Mouse (Mus musculus) intestine, embryonic 16.5 days (tissue): ENCODE results near the gene Abhd11. TPM values are rescaled to one million over a fixed set of nuclear protein-coding genes. Genes with fewer than 3 reads are reported as not detected.

Experiments
- ATAC-seq: fragments of 200-750 bp; cut with Nextera tagmentation; 2 replicates; pipeline ENCODE4 v1.8.0; 2017; ENCODE audit warnings: moderate TSS enrichment, moderate library complexity
- H3K27ac ChIP-seq: fragments of 300-500 bp; sonication (generic); 2 replicates; pipeline ENCODE4 v1.5.1; 2014; ENCODE audit warnings: mild to moderate bottlenecking, low read length
- H3K27me3 ChIP-seq: fragments of 300-500 bp; sonication (generic); replicated peaks from 2 replicates; pipeline ENCODE4 v1.6.1; 2014; ENCODE audit warnings: low read length, control low read depth, mixed read lengths; ENCODE audit not compliant: control insufficient read depth, insufficient read depth
- H3K36me3 ChIP-seq: fragments of 300-500 bp; sonication (generic); 2 replicates; pipeline ENCODE4 v1.6.1; 2014; ENCODE audit warnings: low read length, control low read depth; ENCODE audit not compliant: control insufficient read depth, insufficient read depth
- H3K4me1 ChIP-seq: fragments of 300-500 bp; sonication (generic); 2 replicates; pipeline ENCODE4 v1.6.1; 2014; ENCODE audit warnings: low read length, control low read depth, mixed read lengths; ENCODE audit not compliant: control insufficient read depth, insufficient read depth
- H3K4me2 ChIP-seq: fragments of 300-500 bp; sonication (generic); 2 replicates; pipeline ENCODE4 v1.6.1; 2014; ENCODE audit warnings: low read depth, low read length, control low read depth
- H3K4me3 ChIP-seq: fragments of 300-500 bp; sonication (generic); 2 replicates; pipeline ENCODE4 v1.5.1; 2014; ENCODE audit warnings: mild to moderate bottlenecking, low read length
- H3K9ac ChIP-seq: fragments of 300-500 bp; sonication (generic); 2 replicates; pipeline ENCODE4 v1.6.1; 2014; ENCODE audit warnings: low read depth, low read length
- H3K9me3 ChIP-seq: fragments of 300-500 bp; sonication (generic); 2 replicates; pipeline ENCODE4 v1.6.1; 2016; ENCODE audit warnings: low read length, control low read depth; ENCODE audit not compliant: control insufficient read depth
- WGBS: fragments of 180-500 bp; shearing (Covaris S2); extraction: QIAGEN DNeasy Blood & Tissue Kit; methylation state at CpG from one replicate; pipeline ENCODE4 v1.1.7; 2014; 5-methylcytosine and 5-hydroxymethylcytosine counted together
- polyA plus RNA-seq: library from polyadenylated mRNA; unstranded; fragments of >200 nt; fragmentation: Nextera tagmentation; extraction: Ambion mirVana; gene quantifications from 2 replicates; pipeline ENCODE4 v1.2.1, GENCODE M21; 2015

Abhd11 gene
- polyA plus RNA-seq, 1 experiment from 2014 or later = 106 TPM

DNA sequence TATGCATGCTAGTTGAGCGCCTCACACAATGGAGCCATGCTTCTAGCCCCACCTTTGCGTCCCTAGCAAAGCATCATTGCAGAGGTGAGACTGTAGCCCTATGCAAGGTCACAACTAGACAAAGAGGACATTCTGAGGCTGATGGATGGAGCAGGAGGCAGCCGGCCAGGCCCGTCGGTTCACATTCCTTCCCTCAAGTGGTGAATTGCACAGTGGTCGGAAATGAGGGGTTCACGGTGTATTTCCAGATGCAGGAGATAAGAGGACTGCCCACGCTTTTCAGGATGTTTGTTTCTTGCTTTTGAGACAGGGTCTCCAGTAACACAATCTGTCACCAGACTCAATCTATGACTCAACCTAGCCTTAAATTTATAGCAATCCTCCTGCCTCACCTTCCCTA is 38.3 kb upstream of the Abhd11 start:
- H3K27me3 ChIP-seq = no peaks in the 10 kb centered on the region
- H3K9ac ChIP-seq = no peak overlapping the region
- no peak overlapping the region for H3K27ac ChIP-seq
- no peaks in the 10 kb centered on the region for H3K9me3 ChIP-seq
- no peak overlapping the region for H3K4me2 ChIP-seq
- H3K36me3 ChIP-seq = no peaks in the 10 kb centered on the region
- ATAC-seq = no peak
- peaks cover 13% of the 10 kb centered on the region; the same call in 1 of the 2 replicates for H3K4me1 ChIP-seq
- no peak overlapping the region for H3K4me3 ChIP-seq
- 46% methylated on average over 8 of the region's 8 CpGs for WGBS

- H3K4me2 ChIP-seq = no peak overlapping the region
- H3K9ac ChIP-seq = no peak overlapping the region
- H3K36me3 ChIP-seq = no peaks in the 10 kb centered on the region
- H3K27me3 ChIP-seq = no peaks in the 10 kb centered on the region
- H3K4me3 ChIP-seq = no peak overlapping the region
- H3K27ac ChIP-seq = no peak overlapping the region
- H3K4me1 ChIP-seq = peaks cover 6% of the 10 kb centered on the region; the same call in 1 of the 2 replicates
- no peak for ATAC-seq
- H3K9me3 ChIP-seq = no peaks in the 10 kb centered on the region
Measured at GRCm38 (mm10) chr5:134973081-134973480, 35.9 kb upstream of the Abhd11 start.

- no peaks in the 10 kb centered on the region for H3K9me3 ChIP-seq
- no peak overlapping the region for H3K9ac ChIP-seq
- no peak overlapping the region; the same call in 1 of the 2 replicates for H3K27ac ChIP-seq
- H3K4me2 ChIP-seq = no peak overlapping the region
- no peaks in the 10 kb centered on the region for H3K27me3 ChIP-seq
- no peaks in the 10 kb centered on the region for H3K36me3 ChIP-seq
- ATAC-seq = no peak
- peaks cover 4% of the 10 kb centered on the region; the same call in 1 of the 2 replicates for H3K4me1 ChIP-seq
- no peak overlapping the region for H3K4me3 ChIP-seq
- WGBS = 76% methylated on average over 7 of the region's 7 CpGs
Measured at GRCm38 (mm10) chr5:134973526-134973925, 35.4 kb upstream of the Abhd11 start.

GRCm38 (mm10) chr5:134974294-134974693 is 34.7 kb upstream of the Abhd11 start:
- peak; percentile 68 for ATAC-seq
- Histone ChIP-seq H3K9ac (no peak overlapping the region), H3K27me3 (no peaks in the 10 kb centered on the region), H3K27ac (peak overlapping the region; percentile 55), H3K4me2 (no peak overlapping the region), H3K9me3 (no peaks in the 10 kb centered on the region), H3K4me1 (peaks cover 4% of the 10 kb centered on the region; the same call in 1 of the 2 replicates), H3K4me3 (no peak overlapping the region), H3K36me3 (no peaks in the 10 kb centered on the region)
- 19% methylated on average over 7 of the region's 7 CpGs for WGBS

DNA sequence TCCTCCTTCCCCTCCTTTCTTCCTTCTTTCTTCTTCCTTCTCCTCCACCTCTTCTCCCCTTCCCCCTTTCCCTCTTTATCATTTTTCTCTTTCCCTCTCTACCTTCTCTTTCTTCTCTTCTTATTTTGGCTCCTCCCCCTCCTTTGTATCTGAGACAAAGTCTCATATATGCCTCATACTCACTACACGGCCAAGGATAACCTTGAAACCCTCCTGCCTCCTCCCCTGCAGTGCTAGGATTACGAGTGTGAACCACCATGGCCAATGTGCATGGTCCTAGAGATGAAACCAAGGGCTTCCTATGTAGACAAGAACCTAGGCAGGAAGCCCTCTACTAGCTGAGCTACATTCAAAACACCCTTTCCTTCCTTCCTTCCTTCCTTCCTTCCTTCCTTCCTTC is 34.0 kb upstream of the Abhd11 start:
- Histone ChIP-seq H3K36me3 (no peaks in the 10 kb centered on the region), H3K4me1 (peaks cover 4% of the 10 kb centered on the region; the same call in 1 of the 2 replicates), H3K27ac (no peak overlapping the region), H3K27me3 (no peaks in the 10 kb centered on the region), H3K9me3 (no peaks in the 10 kb centered on the region), H3K4me3 (no peak overlapping the region), H3K4me2 (no peak overlapping the region), H3K9ac (no peak overlapping the region)
- ATAC-seq = no peak
- WGBS = 49% methylated on average over 2 of the region's 2 CpGs

- H3K4me3 ChIP-seq = no peak overlapping the region
- WGBS = 81% methylated on average over 2 of the region's 2 CpGs
- H3K9ac ChIP-seq = no peak overlapping the region
- no peaks in the 10 kb centered on the region for H3K9me3 ChIP-seq
- H3K36me3 ChIP-seq = no peaks in the 10 kb centered on the region
- H3K4me2 ChIP-seq = no peak overlapping the region
- peak; percentile 19; the same call in 1 of the 2 replicates for ATAC-seq
- H3K4me1 ChIP-seq = peaks cover 6% of the 10 kb centered on the region
- H3K27me3 ChIP-seq = no peaks in the 10 kb centered on the region
- no peak overlapping the region for H3K27ac ChIP-seq
Measured at GRCm38 (mm10) chr5:134976164-134976563, 32.8 kb upstream of the Abhd11 start.

- Histone ChIP-seq H3K9me3 (no peaks in the 10 kb centered on the region), H3K36me3 (no peaks in the 10 kb centered on the region), H3K9ac (no peak overlapping the region), H3K4me1 (peaks cover 8% of the 10 kb centered on the region), H3K4me2 (no peak overlapping the region), H3K27ac (no peak overlapping the region), H3K27me3 (no peaks in the 10 kb centered on the region), H3K4me3 (no peak overlapping the region)
- no peak for ATAC-seq
- WGBS = 85% methylated on average over 14 of the region's 14 CpGs
Measured at GRCm38 (mm10) chr5:134976577-134977250, 32.2 kb upstream of the Abhd11 start.

GRCm38 (mm10) chr5:134977837-134978236 is 31.1 kb upstream of the Abhd11 start:
- Histone ChIP-seq H3K4me2 (no peak overlapping the region), H3K9me3 (no peaks in the 10 kb centered on the region), H3K36me3 (no peaks in the 10 kb centered on the region), H3K9ac (no peak overlapping the region), H3K4me3 (no peak overlapping the region), H3K4me1 (peaks cover 8% of the 10 kb centered on the region), H3K27me3 (no peaks in the 10 kb centered on the region), H3K27ac (no peak overlapping the region)
- 82% methylated on average over 4 of the region's 4 CpGs for WGBS
- no peak for ATAC-seq

DNA sequence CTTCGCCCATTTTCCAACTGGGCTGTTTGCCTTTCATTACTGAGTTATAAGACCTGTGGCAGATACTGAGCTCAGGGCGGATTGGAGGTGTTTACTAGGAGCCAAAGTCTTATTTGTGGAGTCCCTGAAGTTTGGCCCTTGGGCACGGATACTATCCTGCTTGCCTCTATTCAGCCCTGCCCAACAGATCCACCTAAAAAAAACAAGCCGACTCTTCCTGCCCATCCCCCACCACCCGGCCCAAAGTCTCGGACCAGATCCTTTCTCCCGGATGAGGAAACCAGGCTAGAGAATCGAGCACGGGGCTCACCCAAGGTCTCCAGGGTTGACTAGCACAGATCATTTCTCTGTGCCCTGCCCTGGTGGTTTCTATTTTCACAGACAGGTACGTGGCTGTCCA is 27.8 kb upstream of the Abhd11 start:
- no peak for ATAC-seq
- peaks cover 4% of the 10 kb centered on the region for H3K27me3 ChIP-seq
- H3K9ac ChIP-seq = no peak overlapping the region; the same call in 1 of the 2 replicates
- 45% methylated on average over 10 of the region's 10 CpGs for WGBS
- peak overlapping the region; percentile 25; the same call in 1 of the 2 replicates for H3K4me2 ChIP-seq
- no peaks in the 10 kb centered on the region for H3K36me3 ChIP-seq
- H3K4me1 ChIP-seq = peaks cover 23% of the 10 kb centered on the region
- H3K4me3 ChIP-seq = 0 out of 2 replicates have a peak overlapping the region, but pooled peaks have one; percentile 8
- no peaks in the 10 kb centered on the region for H3K9me3 ChIP-seq
- peak overlapping the region; percentile 53 for H3K27ac ChIP-seq
